Mouse (Mus musculus): ENCODE measurements around the gene Tdo2.

GRCm38 (mm10) chr3:81918215-81918614 lies 57.8 kb downstream of the Tdo2 start:
- TF ChIP-seq CTCF (IDR thresholded peaks at IDR 0.05; ENCODE audit: borderline replicate concordance, extremely low read depth, insufficient read depth, insufficient read length) (no peak), POLR2A (IDR thresholded peaks at IDR 0.05; ENCODE audit: borderline replicate concordance, extremely low read depth, insufficient read depth, insufficient read length, poor library complexity, severe bottlenecking) (no peak)

Data from brain, embryonic 14.5 days (tissue).